Mouse (Mus musculus): ENCODE results near the gene Banp. TPM values are rescaled to one million over a fixed set of nuclear protein-coding genes. Genes with fewer than 3 reads are reported as not detected.
A peak's percentile ranks its signal among the peaks of the same experiment; 100 is the strongest.

Banp gene
- 10 to 100 TPM; 35.0 to 37.5 (median 36.2) TPM for polyA plus RNA-seq (2017; shearing (Covaris generic))

GRCm38 (mm10) chr8:121949222-121949800, at the start of gene Banp:
Gene Banp (plus strand): TSS chr8:121949750.
- no peak for ATAC-seq

GRCm38 (mm10) chr8:121901498-121902236, 47.9 kb upstream of the Banp start:
- no peak for ATAC-seq

GRCm38 (mm10) chr8:121903977-121904376, 45.6 kb upstream of the Banp start:
- ATAC-seq: no peak

- ATAC-seq: no peak
These were observed 44.6 kb upstream of the Banp start for GRCm38 (mm10) chr8:121904999-121905398.

- ATAC-seq: no peak
These were observed 44.1 kb upstream of the Banp start for GRCm38 (mm10) chr8:121905420-121905819.

GRCm38 (mm10) chr8:121905864-121906263, 43.7 kb upstream of the Banp start:
- no peak for ATAC-seq

- peak; percentile 51 for ATAC-seq
These were observed 42.7 kb upstream of the Banp start for GRCm38 (mm10) chr8:121906542-121907512.

GRCm38 (mm10) chr8:121907587-121908248, 41.8 kb upstream of the Banp start, which contains the start of gene Slc7a5:
Gene Slc7a5 (minus strand): TSS chr8:121907694.
- ATAC-seq: peak; percentile 82

GRCm38 (mm10) chr8:121908378-121909147, 41.0 kb upstream of the Banp start:
- ATAC-seq: no peak

GRCm38 (mm10) chr8:121909148-121909541, 40.4 kb upstream of the Banp start:
- no peak for ATAC-seq

GRCm38 (mm10) chr8:121909663-121910062, 39.9 kb upstream of the Banp start:
- ATAC-seq: peak; percentile 8

- ATAC-seq: no peak
These were observed 38.1 kb upstream of the Banp start for GRCm38 (mm10) chr8:121911400-121911799.

GRCm38 (mm10) chr8:121911987-121912386, 37.6 kb upstream of the Banp start:
- ATAC-seq: no peak

GRCm38 (mm10) chr8:121912831-121913230, 36.7 kb upstream of the Banp start:
- ATAC-seq: no peak

- ATAC-seq: no peak
These were observed 36.2 kb upstream of the Banp start for GRCm38 (mm10) chr8:121913378-121913777.

- ATAC-seq: no peak
These were observed 30.4 kb upstream of the Banp start for GRCm38 (mm10) chr8:121919158-121919557.

- ATAC-seq: no peak
These were observed 29.8 kb upstream of the Banp start for GRCm38 (mm10) chr8:121919731-121920130.

GRCm38 (mm10) chr8:121921582-121921981, 28.0 kb upstream of the Banp start:
- no peak for ATAC-seq

GRCm38 (mm10) chr8:121922101-121922500, 27.4 kb upstream of the Banp start:
- no peak for ATAC-seq

GRCm38 (mm10) chr8:121924681-121925080, 24.9 kb upstream of the Banp start:
- no peak for ATAC-seq

GRCm38 (mm10) chr8:121925624-121926023, 23.9 kb upstream of the Banp start:
- ATAC-seq: peak; percentile 50

GRCm38 (mm10) chr8:121926266-121926665, 23.3 kb upstream of the Banp start:
- ATAC-seq: no peak
